Mouse (Mus musculus): Measurements from ENCODE around the gene 4931429L15Rik. TPM values are rescaled to one million over a fixed set of nuclear protein-coding genes. Genes with fewer than 3 reads are reported as not detected.

The 4931429L15Rik gene
- polyA plus RNA-seq, 1 experiment from 2014 or later: not detected

DNA sequence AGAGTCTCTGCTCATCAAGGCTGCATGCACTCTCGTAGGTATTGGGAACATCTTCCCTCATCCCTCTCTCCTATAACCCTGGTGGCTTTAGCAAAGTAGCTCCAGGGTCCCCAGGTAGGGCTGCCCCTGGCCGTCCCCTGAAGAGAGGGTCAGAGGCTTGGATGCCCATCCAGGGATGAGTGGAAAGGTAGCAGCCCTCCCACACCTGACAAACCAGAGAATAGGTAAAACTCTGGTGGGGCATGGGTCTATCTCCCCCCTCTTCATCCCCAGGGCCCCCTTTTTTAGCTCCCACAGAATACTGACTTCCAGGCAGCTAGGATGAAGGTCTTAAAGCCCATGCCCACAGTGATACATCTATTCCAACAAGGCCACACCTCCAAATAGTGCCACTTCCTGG lies 675 bp upstream of the 4931429L15Rik start:
- H3K36me3 ChIP-seq: no peaks in the 10 kb centered on the region
- peaks cover 8% of the 10 kb centered on the region; the same call in 1 of the 2 replicates for H3K9me3 ChIP-seq
- peaks cover 29% of the 10 kb centered on the region for H3K4me1 ChIP-seq (replicated peaks)
- no peak overlapping the region for H3K4me3 ChIP-seq
- ATAC-seq (ENCODE audit: low read depth): no peak
- H3K4me2 ChIP-seq: no peak overlapping the region
- 96% methylated on average over 2 of the region's 2 CpGs for WGBS
- no peak overlapping the region for H3K27ac ChIP-seq (replicated peaks)
- H3K9ac ChIP-seq: no peak overlapping the region
- no peaks in the 10 kb centered on the region for H3K27me3 ChIP-seq

DNA sequence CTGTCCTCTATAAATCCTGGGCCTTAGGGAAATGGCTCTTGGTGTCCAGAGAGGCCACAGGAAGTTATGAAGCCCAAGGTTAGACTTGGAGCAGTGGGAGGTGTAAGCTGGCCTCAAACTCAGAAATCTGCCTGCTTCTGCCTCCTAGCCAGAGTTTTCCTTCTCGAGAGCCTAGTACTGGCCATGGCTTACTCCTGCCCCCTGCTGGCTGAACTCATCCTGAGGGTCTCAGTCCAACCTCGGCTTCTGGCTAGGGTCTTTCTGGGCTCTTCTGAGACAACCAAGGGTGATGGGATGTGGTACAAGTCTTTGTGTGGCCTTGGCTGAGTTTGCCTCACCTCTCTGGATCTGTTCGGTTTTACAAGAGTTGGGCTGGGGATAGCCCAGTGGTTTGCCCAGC lies 1.8 kb downstream of the 4931429L15Rik start:
- Histone ChIP-seq H3K36me3 (no peaks in the 10 kb centered on the region), H3K27ac (replicated peaks) (no peak overlapping the region), H3K4me1 (replicated peaks) (peaks cover 27% of the 10 kb centered on the region), H3K27me3 (no peaks in the 10 kb centered on the region), H3K4me3 (no peak overlapping the region), H3K9me3 (peaks cover 8% of the 10 kb centered on the region; the same call in 1 of the 2 replicates), H3K4me2 (no peak overlapping the region), H3K9ac (no peak overlapping the region)
- 89% methylated on average over 3 of the region's 3 CpGs for WGBS
- ATAC-seq (ENCODE audit: low read depth): no peak

DNA sequence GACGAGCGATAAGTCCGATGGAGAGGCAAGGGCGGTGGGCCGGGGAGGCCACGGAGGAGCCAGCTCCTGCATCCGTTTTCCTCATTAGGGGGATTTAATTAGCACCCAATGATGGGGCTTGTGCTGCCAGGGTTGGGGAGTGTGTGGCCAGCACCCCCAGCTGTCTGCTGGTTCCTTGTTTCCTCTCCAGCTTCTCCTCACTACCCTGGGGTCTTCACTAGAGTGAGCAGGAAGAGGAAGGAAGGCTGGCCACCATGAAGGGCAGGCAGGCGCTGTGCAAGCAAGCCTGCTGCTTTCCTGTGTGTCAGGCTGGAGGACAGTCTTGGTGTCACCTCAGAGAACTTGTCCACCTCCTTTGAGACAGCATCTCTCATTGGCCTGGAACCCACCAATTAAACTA lies 2.9 kb downstream of the 4931429L15Rik start:
- no peak overlapping the region for H3K4me2 ChIP-seq
- H3K36me3 ChIP-seq: no peaks in the 10 kb centered on the region
- no peak for ATAC-seq (ENCODE audit: low read depth)
- WGBS: 38% methylated on average over 8 of the region's 8 CpGs
- peaks cover 8% of the 10 kb centered on the region; the same call in 1 of the 2 replicates for H3K9me3 ChIP-seq
- H3K9ac ChIP-seq: no peak overlapping the region
- peaks cover 19% of the 10 kb centered on the region for H3K4me1 ChIP-seq (replicated peaks)
- H3K4me3 ChIP-seq: no peak overlapping the region
- no peaks in the 10 kb centered on the region for H3K27me3 ChIP-seq
- H3K27ac ChIP-seq (replicated peaks): 0 out of 2 replicates have a peak overlapping the region, but pooled peaks have one; percentile 3

DNA sequence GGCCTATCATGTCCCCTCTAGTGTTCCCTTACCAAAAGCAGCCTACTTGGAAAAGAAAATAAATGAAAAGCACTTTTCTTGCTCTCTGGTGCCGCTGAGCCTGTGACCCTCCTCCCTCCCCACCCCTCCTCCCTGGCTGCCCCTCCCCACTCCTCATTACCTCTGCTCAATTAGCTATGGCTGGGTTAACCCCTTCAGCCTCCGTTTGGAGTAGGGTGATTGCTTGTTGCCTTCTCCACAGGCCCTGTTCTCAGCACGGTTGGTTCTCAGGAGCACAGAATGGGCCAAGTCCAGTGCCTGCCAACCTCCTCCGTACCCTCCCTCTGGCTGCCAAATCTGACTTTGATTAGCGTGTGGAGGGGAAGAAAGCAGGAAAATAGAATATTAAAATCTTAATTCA lies 3.4 kb downstream of the 4931429L15Rik start:
- Histone ChIP-seq H3K27ac (replicated peaks) (peak overlapping the region; percentile 54; the same call in 1 of the 2 replicates), H3K27me3 (no peaks in the 10 kb centered on the region), H3K36me3 (no peaks in the 10 kb centered on the region), H3K4me3 (no peak overlapping the region), H3K4me2 (no peak overlapping the region), H3K9me3 (peaks cover 8% of the 10 kb centered on the region; the same call in 1 of the 2 replicates), H3K9ac (no peak overlapping the region), H3K4me1 (replicated peaks) (peaks cover 19% of the 10 kb centered on the region)
- no peak for ATAC-seq (ENCODE audit: low read depth)
- 12% methylated on average over 5 of the region's 5 CpGs for WGBS

DNA sequence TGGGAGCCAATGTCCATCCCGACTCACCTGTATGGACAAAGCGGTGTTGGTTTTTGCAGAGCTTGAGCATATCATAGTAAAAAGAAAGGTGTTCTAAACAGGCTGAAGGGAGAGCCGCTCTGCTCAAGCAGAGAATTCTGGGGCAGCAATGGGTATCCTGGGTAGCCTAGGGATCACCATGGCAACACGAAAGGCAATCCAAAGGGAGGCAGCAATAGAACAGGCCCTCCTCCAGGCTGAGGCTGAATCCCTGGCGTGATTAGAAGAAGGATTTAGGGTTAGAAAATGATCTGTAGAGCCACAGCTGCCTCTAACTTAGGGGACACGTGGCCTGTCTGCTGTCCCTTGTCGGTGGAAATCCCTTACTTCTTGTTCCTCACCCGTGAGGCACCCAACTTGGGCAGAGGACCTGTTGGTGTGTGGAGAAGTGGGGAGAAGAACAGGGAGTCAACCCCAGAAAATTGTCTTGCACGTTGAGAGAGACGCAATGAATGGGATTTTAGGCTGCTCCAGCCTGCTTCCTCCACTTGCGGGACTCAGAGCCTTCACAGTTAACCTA lies 3.9 kb downstream of the 4931429L15Rik start:
- Histone ChIP-seq H3K4me1 (replicated peaks) (peaks cover 19% of the 10 kb centered on the region), H3K4me3 (no peak overlapping the region), H3K9me3 (peaks cover 8% of the 10 kb centered on the region; the same call in 1 of the 2 replicates), H3K4me2 (no peak overlapping the region), H3K36me3 (no peaks in the 10 kb centered on the region), H3K27me3 (no peaks in the 10 kb centered on the region), H3K9ac (no peak overlapping the region), H3K27ac (replicated peaks) (peak overlapping the region; percentile 54; the same call in 1 of the 2 replicates)
- peak; percentile 57 for ATAC-seq (ENCODE audit: low read depth)
- WGBS: 19% methylated on average over 11 of the region's 11 CpGs

DNA sequence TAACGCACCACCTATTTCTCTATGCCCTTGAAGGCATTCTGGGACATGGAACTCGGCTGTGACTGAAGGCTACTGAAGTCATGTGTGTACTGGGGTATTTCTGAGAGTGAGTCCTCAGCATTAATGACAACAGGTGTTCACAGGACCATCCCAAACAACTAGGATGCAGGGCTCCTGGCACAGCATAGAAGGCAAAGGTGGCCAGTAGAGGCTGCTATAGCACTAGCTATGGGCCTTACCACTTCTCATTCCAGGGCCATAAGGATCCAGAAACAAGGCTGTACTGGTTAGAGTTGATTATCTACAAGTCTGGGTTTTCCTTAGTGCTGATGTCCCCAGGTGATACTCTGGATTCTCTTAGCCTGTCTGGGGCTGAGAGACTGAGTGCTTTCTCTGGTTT lies 4.9 kb downstream of the 4931429L15Rik start:
- ATAC-seq (ENCODE audit: low read depth): peak; percentile 51; the same call in 1 of the 2 replicates

DNA sequence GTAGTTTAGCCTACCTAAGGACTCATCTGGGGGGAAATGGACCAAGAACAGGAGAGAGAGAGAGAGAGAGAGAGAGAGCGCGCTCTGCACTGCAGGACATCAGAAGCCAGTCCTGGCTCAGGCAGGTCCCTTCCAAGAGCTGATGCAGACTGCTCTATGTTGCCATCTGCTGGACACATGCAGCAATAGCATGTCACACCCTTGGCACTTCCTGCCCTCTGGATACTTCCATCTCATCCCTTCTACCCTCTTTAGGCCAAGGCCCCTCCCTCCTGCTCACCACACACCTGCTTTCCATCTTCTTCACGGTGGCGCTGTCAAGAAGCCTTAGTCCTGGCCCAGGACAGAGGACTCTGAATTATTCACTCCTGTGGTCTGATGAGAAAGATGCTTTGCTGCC lies 5.3 kb downstream of the 4931429L15Rik start:
- 0% methylated on average over 4 of the region's 4 CpGs for WGBS
- no peaks in the 10 kb centered on the region for H3K27me3 ChIP-seq

More for the DNA sequence above, 4.9 kb downstream of the 4931429L15Rik start:
- Histone ChIP-seq H3K4me3 (no peak overlapping the region), H3K27ac (replicated peaks) (no peak overlapping the region), H3K36me3 (no peaks in the 10 kb centered on the region), H3K4me2 (no peak overlapping the region), H3K9me3 (peaks cover 6% of the 10 kb centered on the region; the same call in 1 of the 2 replicates), H3K4me1 (replicated peaks) (peaks cover 19% of the 10 kb centered on the region), H3K27me3 (no peaks in the 10 kb centered on the region), H3K9ac (no peak overlapping the region)
- WGBS: 46% methylated on average over 2 of the region's 2 CpGs

DNA sequence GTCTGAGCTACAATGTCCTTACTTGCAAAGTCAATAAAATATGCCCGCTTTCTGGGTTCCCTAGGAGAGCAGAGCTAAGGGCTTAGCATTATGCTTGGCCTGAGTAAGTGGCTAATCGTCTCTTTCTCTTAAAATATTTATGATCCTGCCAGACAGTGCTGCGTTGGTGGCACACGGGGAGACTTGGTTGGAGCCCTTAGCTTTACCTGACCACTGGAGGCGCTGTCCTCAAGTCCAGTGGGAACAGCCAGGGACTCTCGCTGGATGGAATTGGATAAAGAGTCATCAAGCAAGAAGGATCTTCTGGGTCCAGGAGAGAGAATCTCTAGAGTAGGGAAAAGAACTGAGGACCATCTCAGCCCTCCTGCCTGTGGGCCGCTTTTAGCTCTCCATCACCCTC lies 10.7 kb downstream of the 4931429L15Rik start:
- no peaks in the 10 kb centered on the region for H3K9me3 ChIP-seq
- no peaks in the 10 kb centered on the region for H3K27me3 ChIP-seq
- H3K4me2 ChIP-seq: no peak overlapping the region
- H3K4me1 ChIP-seq (replicated peaks): peaks cover 13% of the 10 kb centered on the region
- 8% methylated on average over 7 of the region's 7 CpGs for WGBS
- H3K4me3 ChIP-seq: no peak overlapping the region
- no peak overlapping the region for H3K9ac ChIP-seq
- H3K36me3 ChIP-seq: no peaks in the 10 kb centered on the region
- no peak for ATAC-seq (ENCODE audit: low read depth)
- H3K27ac ChIP-seq (replicated peaks): no peak overlapping the region

More for the DNA sequence above, 5.3 kb downstream of the 4931429L15Rik start:
- H3K4me3 ChIP-seq: no peak overlapping the region
- 0 out of 2 replicates have a peak, but pooled peaks cover 2% of the 10 kb centered on the region for H3K9me3 ChIP-seq
- H3K9ac ChIP-seq: no peak overlapping the region
- no peak overlapping the region for H3K4me2 ChIP-seq
- peak; percentile 59 for ATAC-seq (ENCODE audit: low read depth)
- H3K27ac ChIP-seq (replicated peaks): no peak overlapping the region
- peaks cover 19% of the 10 kb centered on the region for H3K4me1 ChIP-seq (replicated peaks)
- no peaks in the 10 kb centered on the region for H3K36me3 ChIP-seq

DNA sequence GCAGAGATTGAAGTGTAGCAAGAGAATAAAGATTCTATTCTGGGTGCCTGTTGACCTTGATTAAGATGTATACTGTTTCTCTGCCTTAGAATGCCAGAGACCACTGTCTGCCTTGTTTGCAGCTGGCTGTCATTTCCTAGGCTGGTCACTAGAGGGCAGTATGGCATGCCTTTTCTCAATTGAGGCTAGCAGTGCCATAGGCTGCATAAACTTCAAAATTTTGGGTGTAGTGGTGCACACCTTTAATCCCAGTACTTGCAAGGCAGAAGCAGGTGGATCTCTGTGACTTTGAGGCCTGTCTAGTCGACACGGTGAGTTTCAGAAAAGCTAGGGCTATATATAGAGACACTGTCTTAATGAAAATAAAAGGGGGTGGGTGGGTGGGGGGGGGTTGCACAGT lies 17.6 kb downstream of the 4931429L15Rik start:
- Histone ChIP-seq H3K4me1 (replicated peaks) (no peaks in the 10 kb centered on the region), H3K4me2 (no peak overlapping the region), H3K9ac (no peak overlapping the region), H3K27me3 (no peaks in the 10 kb centered on the region), H3K36me3 (peaks cover 26% of the 10 kb centered on the region), H3K4me3 (no peak overlapping the region), H3K9me3 (no peaks in the 10 kb centered on the region), H3K27ac (replicated peaks) (no peak overlapping the region)
- peak; percentile 59 for ATAC-seq (ENCODE audit: low read depth)
- 14% methylated on average over 2 of the region's 2 CpGs for WGBS

DNA sequence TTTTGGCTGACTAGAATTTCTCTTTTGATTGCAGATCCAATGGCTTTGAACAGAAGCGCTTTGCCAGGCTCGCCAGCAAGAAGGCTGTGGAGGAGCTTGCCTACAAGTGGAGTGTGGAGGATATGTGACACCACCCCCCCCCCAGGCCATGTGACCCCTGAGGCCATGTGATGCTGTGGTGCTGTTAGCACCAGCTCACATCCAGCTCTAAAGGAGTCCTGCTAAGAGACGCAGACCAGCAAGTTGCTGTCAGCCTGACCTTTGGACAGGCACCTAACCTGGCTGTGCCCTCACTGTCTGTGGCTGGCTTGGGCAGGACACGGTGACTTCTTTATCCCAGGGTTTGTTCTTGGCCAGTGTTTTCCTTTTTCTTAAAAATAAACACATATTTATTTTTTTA lies 21.4 kb downstream of the 4931429L15Rik start:
- peaks cover 52% of the 10 kb centered on the region for H3K36me3 ChIP-seq
- WGBS: 86% methylated on average over 4 of the region's 4 CpGs

DNA sequence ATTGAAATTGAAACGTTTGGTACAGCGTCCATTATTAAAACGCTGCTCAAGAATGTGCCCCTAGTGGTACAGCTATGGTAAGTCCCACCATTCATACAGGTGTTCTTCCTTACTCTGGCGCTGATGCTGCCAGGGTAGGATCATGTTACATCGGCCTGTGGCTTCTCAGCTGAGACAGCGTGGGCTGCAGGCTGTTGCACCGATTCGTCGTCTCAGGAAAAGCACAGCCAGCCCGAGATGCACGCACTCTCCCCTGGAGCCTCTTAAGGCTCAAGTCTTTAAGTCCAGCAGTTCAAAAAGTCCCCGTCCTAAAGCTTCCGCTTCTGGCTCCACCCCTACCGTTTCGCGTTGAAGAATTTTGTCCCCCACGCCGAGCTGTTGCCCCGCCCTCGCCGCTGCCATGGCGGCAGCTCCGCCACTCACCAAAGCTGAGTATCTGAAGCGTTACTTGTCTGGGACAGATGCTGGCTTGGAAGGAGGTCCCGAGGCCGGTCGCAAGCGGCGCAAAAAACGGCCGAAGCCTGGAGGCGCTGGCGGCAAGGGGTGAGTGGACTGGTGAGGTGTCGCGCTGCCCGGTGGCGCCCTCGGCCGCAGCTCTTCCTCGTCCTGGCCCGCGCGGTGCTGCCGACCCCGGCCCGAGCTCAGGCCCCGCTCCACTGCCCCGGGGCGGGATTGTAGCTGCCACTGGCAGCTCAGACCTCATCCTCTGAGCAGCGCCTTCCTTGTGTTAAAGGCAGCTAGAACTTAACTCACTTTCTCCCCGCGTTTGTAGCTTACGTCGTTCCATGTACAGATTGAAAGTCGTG lies 37.0 kb downstream of the 4931429L15Rik start, which contains the start of gene Bud13:
TSS of gene Bud13 (plus strand) at position 378 of the 806 bp plus-strand sequence.
- Histone ChIP-seq H3K4me3 (peak within 1 kb of the TSS; percentile 89), H3K9me3 (no peaks in the 10 kb centered on the region), H3K27me3 (no peaks in the 10 kb centered on the region), H3K27ac (replicated peaks) (peak within 1 kb of the TSS; percentile 86), H3K36me3 (peaks cover 60% of the 10 kb centered on the region), H3K4me1 (replicated peaks) (peaks cover 21% of the 10 kb centered on the region), H3K9ac (peak within 1 kb of the TSS; percentile 87), H3K4me2 (peak within 1 kb of the TSS; percentile 70)
- peak; percentile 93 for ATAC-seq (ENCODE audit: low read depth)
- WGBS: under 1% methylated on average over 55 of the region's 55 CpGs

More for the DNA sequence above, 21.4 kb downstream of the 4931429L15Rik start:
- H3K4me2 ChIP-seq: no peak overlapping the region
- no peaks in the 10 kb centered on the region for H3K9me3 ChIP-seq
- no peak overlapping the region for H3K9ac ChIP-seq
- no peaks in the 10 kb centered on the region for H3K4me1 ChIP-seq (replicated peaks)
- no peak for ATAC-seq (ENCODE audit: low read depth)
- H3K4me3 ChIP-seq: no peak overlapping the region
- no peak overlapping the region for H3K27ac ChIP-seq (replicated peaks)
- H3K27me3 ChIP-seq: no peaks in the 10 kb centered on the region

DNA sequence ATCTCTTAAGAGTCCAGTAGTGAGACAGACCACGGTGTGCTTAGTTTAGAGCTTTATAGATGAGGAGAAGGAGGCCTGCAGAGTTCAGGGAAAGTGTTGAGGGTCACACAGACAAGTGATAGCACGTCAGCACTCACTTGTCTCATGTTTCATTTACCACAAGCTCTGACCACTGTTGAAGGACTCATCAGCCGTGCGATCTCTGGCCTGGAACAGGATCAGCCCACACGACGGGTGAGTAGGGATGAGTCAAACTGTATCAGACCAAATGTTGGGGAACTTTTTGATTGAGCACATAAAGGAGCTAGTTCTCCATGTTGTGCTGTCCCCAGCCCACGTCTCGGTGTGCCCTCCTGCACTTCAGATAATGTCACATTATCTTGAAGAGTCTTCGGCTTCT lies 45.3 kb downstream of the 4931429L15Rik start:
- peaks cover 21% of the 10 kb centered on the region for H3K27me3 ChIP-seq
- H3K27ac ChIP-seq (replicated peaks): no peak overlapping the region
- 93% methylated on average over 9 of the region's 9 CpGs for WGBS
- no peaks in the 10 kb centered on the region for H3K9me3 ChIP-seq
- no peak overlapping the region for H3K9ac ChIP-seq
- H3K36me3 ChIP-seq: peaks cover 50% of the 10 kb centered on the region
- H3K4me2 ChIP-seq: peak overlapping the region; percentile 90
- no peak for ATAC-seq (ENCODE audit: low read depth)
- no peak overlapping the region for H3K4me3 ChIP-seq
- peaks cover 14% of the 10 kb centered on the region for H3K4me1 ChIP-seq (replicated peaks)

Measured in neural tube, embryonic 13.5 days (tissue).